Mouse (Mus musculus) cerebellum, adult 9-10 months (tissue): ENCODE data around the gene Pcx.

Experiments used
- DNase-seq: peaks from one replicate; pipeline ENCODE4 v3.0.0; 2022

Pcx gene

DNA sequence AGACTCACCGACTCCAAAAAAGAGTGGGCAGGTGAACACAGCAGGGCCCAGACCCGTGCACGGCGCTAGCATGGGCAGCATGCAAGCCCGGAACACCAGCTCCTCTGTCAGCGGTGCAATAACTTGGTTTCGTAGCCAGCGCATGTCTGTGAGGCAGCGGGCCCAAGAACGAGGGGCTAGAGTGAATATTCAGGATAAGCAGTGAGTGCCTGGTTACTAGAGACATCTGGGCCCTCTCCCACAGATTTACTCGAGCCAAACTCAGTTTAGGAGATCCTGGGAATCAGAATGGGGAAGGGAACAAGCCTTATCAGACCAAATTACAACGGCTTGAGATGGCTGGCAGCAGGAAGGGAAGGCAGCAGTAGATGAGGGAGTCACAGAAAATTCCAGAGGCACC is 113.7 kb downstream of the Pcx start:
- DNase-seq, result no peak

DNA sequence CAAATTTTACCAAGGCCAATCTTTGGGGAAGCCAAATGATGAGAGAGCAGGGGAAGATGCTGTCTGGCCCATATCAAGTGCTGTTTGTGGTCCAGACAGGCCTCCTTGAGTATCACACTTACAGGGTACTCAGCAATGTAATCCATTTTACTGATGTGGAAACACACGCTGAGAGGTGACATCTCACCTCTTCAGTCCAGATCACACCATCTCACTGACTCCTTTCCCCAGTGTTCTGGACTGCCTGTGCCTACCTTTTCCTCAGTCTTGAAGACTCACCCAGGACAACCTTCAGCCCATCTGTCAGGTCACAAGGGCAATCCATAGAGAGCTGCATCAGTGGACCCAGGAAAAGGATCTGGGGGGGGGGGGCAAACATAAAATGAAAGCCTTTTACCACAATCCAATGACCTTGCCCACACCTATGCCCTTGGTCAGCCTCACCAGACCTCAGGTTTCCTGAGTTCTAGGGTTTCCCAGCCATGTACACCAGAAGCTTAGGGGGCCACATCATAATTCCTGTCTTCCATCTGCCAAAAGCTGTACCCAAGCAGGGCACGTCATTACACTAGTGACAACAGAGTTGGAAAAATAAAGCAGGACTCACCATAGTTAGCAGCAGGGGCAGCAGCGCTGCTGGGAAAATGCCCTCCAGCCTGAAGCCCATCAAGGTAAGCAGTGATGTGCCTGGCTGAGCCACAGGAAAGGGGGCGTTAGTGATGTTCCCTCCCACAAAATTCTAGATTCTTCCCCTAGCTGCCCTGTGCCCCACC is 114.3 kb downstream of the Pcx start:
- no peak for DNase-seq

- peak; percentile 87 for DNase-seq
These were observed 115.0 kb downstream of the Pcx start, which contains the start of gene Rce1 for GRCm38 (mm10) chr19:4625179-4625828. Gene Rce1, minus strand, starts transcription at chr19:4625641.

- DNase-seq, result no peak
These were observed 115.7 kb downstream of the Pcx start for GRCm38 (mm10) chr19:4625829-4626535.

- DNase-seq, result peak; percentile 87
These were observed 118.5 kb downstream of the Pcx start for GRCm38 (mm10) chr19:4628819-4629218.

- no peak for DNase-seq
These were observed 125.7 kb downstream of the Pcx start for GRCm38 (mm10) chr19:4635986-4636385.

DNA sequence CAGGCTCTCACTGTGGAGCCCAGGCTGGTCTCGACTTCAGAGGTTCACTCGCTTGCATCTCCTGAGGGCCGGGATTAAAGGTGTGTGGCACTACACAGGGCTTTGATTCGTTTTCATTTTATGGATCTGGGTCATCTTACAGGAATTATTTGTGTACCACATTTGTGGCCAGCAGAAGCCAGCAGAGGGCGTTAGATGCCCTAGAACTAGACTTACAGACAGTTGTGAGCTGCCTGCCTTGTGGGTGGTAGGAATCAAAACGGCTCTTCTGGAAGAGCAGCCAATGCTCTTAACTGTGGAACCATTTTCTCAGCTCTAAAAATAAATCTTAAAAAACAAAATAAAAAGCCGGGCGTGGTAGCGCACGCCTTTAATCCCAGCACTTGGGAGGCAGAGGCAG is 134.0 kb downstream of the Pcx start:
- peak; percentile 84 for DNase-seq

DNA sequence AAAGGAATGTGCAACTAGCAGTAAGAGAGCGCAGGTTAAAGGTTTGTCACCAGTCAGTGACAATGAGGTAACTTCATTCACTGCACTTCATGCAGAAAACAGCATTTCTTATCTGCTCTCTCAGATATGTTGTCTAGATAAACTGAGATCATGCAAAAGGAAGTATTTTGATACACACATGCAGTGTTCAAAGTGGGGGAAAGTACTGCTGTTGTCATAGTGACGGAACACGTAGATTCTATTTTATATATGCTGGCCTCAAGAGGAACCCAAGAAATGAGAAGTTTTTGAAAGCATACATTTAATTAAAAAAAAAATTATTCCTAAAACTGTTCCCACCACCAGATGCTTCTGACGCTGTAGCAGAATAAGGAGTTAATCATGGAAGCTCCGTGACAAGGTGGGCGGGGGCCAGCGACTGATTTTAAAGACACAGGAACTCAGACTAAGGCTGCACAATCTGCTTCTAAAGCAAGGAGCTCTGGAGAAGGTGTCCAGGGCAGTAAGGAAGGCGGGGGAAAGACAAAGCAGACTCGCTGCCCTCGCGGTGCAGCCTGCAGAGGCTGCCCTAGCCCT is 136.7 kb downstream of the Pcx start:
- no peak for DNase-seq

- peak; percentile 32 for DNase-seq
These were observed 147.9 kb downstream of the Pcx start for GRCm38 (mm10) chr19:4658156-4658555.

DNA sequence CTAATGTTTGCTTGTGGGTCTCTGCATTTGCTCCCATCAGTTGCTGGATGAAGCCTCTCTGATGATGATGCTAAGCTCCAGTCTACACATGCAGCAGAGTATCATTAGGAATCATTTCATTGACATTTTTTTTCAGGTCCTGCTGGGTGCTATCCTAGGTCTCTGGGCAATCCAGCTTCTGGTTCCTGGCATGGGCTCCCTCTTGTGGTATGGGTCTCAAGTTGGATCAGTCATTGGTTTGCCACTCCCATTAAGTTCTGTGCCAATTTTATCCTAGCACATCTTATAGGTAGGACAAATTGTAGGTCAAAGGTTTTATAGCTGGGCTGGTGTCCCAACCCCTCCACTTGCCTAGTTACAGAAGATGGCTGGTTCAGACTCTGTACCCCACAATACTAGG is 156.5 kb downstream of the Pcx start:
- no peak for DNase-seq

- no peak for DNase-seq
These were observed 160.5 kb downstream of the Pcx start for GRCm38 (mm10) chr19:4670776-4671175.
